Mouse (Mus musculus) hindbrain, postnatal 0 days (tissue): Measurements from ENCODE around the gene Tpp1. TPM values are rescaled to one million over a fixed set of nuclear protein-coding genes. Genes with fewer than 3 reads are reported as not detected.

Experiments used
- ATAC-seq: fragments of 200-750 bp; cut with Nextera tagmentation; 2 replicates; pipeline ENCODE4 v1.8.0; 2017; ENCODE audit warnings: mild to moderate bottlenecking, moderate TSS enrichment, moderate library complexity
- DNase-seq: peaks from one replicate; pipeline ENCODE4 v3.0.0-alpha.2; 2015; ENCODE audit warnings: low spot score
- H3K27ac ChIP-seq: fragments of 300-500 bp; sonication (generic); 2 replicates; pipeline ENCODE4 v1.5.1; 2014; ENCODE audit warnings: mild to moderate bottlenecking
- H3K27me3 ChIP-seq: fragments of 300-500 bp; sonication (generic); 2 replicates; pipeline ENCODE4 v1.6.1; 2014; ENCODE audit warnings: low read length, mixed read lengths; ENCODE audit not compliant: insufficient read depth
- H3K36me3 ChIP-seq: fragments of 300-500 bp; sonication (generic); 2 replicates; pipeline ENCODE4 v1.6.1; 2014; ENCODE audit warnings: low read length, mixed read lengths; ENCODE audit not compliant: insufficient read depth
- H3K4me1 ChIP-seq: fragments of 300-500 bp; sonication (generic); 2 replicates; pipeline ENCODE4 v1.6.1; 2014; ENCODE audit warnings: antibody characterized with exemption, low read length, mixed read lengths; ENCODE audit not compliant: insufficient read depth
- H3K4me2 ChIP-seq: fragments of 300-500 bp; sonication (generic); 2 replicates; pipeline ENCODE4 v1.6.1; 2014; ENCODE audit warnings: low read depth, mild to moderate bottlenecking, low read length, moderate library complexity, mixed read lengths
- H3K4me3 ChIP-seq: fragments of 300-500 bp; sonication (generic); 2 replicates; pipeline ENCODE4 v1.5.1; 2014; ENCODE audit warnings: low read length
- H3K9ac ChIP-seq: fragments of 300-500 bp; sonication (generic); replicated peaks from 2 replicates; pipeline ENCODE4 v1.6.1; 2014; ENCODE audit warnings: mild to moderate bottlenecking, low read length, moderate library complexity, mixed read lengths
- H3K9me3 ChIP-seq: fragments of 300-500 bp; sonication (generic); 2 replicates; pipeline ENCODE4 v1.6.1; 2016; ENCODE audit warnings: low read length, mixed read lengths
- CTCF ChIP-seq: IDR thresholded peaks from 2 replicates; pipeline ENCODE4 v1.5.1; 2016; ENCODE audit warnings: antibody characterized with exemption, control low read depth, low read depth
- WGBS: fragments of 180-500 bp; shearing (Covaris S2); extraction: QIAGEN DNeasy Blood & Tissue Kit; methylation state at CpG from one replicate; pipeline ENCODE4 v1.1.7; 2014; 5-methylcytosine and 5-hydroxymethylcytosine counted together
- polyA plus RNA-seq: library from polyadenylated mRNA; unstranded; fragments of >200 nt; fragmentation: Nextera tagmentation; extraction: Ambion mirVana; gene quantifications from 2 replicates; pipeline ENCODE4 v1.2.1, GENCODE M21; 2015
- total RNA-seq: library from RNA; depleted of rRNA; stranded (reverse); fragments of >200 nt; gene quantifications from 2 replicates; pipeline ENCODE4 v1.2.3, GENCODE M21; 2014

Tpp1 gene
- total and polyA plus RNA-seq, 2 experiments from 2014 or later: 53.7 to 64.6 TPM

GRCm38 (mm10) chr7:105741978-105742377, 10.1 kb downstream of the Tpp1 start:
- 93% methylated on average over 9 of the region's 9 CpGs for WGBS

GRCm38 (mm10) chr7:105740851-105741250, 11.2 kb downstream of the Tpp1 start:
- no peak for ATAC-seq
- Histone ChIP-seq H3K9ac (no peak overlapping the region), H3K9me3 (no peaks in the 10 kb centered on the region), H3K4me2 (no peak overlapping the region), H3K4me1 (0 out of 2 replicates have a peak, but pooled peaks cover 5% of the 10 kb centered on the region), H3K27ac (no peak overlapping the region), H3K27me3 (no peaks in the 10 kb centered on the region), H3K4me3 (no peak overlapping the region), H3K36me3 (peaks cover 22% of the 10 kb centered on the region)
- WGBS: 85% methylated on average over 6 of the region's 6 CpGs
- TF ChIP-seq CTCF: no peak
- DNase-seq: no peak

More at GRCm38 (mm10) chr7:105741978-105742377, 10.1 kb downstream of the Tpp1 start:
- Histone ChIP-seq H3K9ac (no peak overlapping the region), H3K27ac (no peak overlapping the region), H3K4me1 (0 out of 2 replicates have a peak, but pooled peaks cover 5% of the 10 kb centered on the region), H3K27me3 (no peaks in the 10 kb centered on the region), H3K9me3 (no peaks in the 10 kb centered on the region), H3K36me3 (peaks cover 22% of the 10 kb centered on the region), H3K4me3 (no peak overlapping the region), H3K4me2 (no peak overlapping the region)
- no peak for TF ChIP-seq CTCF
- DNase-seq (no peak), ATAC-seq (no peak)

GRCm38 (mm10) chr7:105740089-105740795, 11.8 kb downstream of the Tpp1 start:
- no peak for DNase-seq
- WGBS: 70% methylated on average over 13 of the region's 13 CpGs
- Histone ChIP-seq H3K27me3 (no peaks in the 10 kb centered on the region), H3K27ac (no peak overlapping the region), H3K4me3 (no peak overlapping the region), H3K4me2 (no peak overlapping the region), H3K36me3 (peaks cover 22% of the 10 kb centered on the region), H3K9ac (no peak overlapping the region), H3K9me3 (no peaks in the 10 kb centered on the region), H3K4me1 (0 out of 2 replicates have a peak, but pooled peaks cover 5% of the 10 kb centered on the region)
- ATAC-seq: no peak
- no peak for TF ChIP-seq CTCF

- no peak for TF ChIP-seq CTCF
- 0 out of 2 replicates have a peak, but pooled peaks cover 5% of the 10 kb centered on the region for H3K4me1 ChIP-seq
- no peak overlapping the region for H3K4me2 ChIP-seq
- WGBS: 34% methylated on average over 3 of the region's 3 CpGs
- H3K27ac ChIP-seq: no peak overlapping the region
- H3K9ac ChIP-seq: no peak overlapping the region
- no peak for DNase-seq
- H3K9me3 ChIP-seq: no peaks in the 10 kb centered on the region
- H3K36me3 ChIP-seq: peaks cover 26% of the 10 kb centered on the region
- no peak overlapping the region for H3K4me3 ChIP-seq
- no peak for ATAC-seq
- no peaks in the 10 kb centered on the region for H3K27me3 ChIP-seq
These were observed 13.1 kb downstream of the Tpp1 start for GRCm38 (mm10) chr7:105738948-105739347.

- Histone ChIP-seq H3K4me3 (no peak overlapping the region), H3K4me1 (0 out of 2 replicates have a peak, but pooled peaks cover 5% of the 10 kb centered on the region), H3K9ac (no peak overlapping the region)
These were observed 13.7 kb downstream of the Tpp1 start for GRCm38 (mm10) chr7:105738286-105738685.

GRCm38 (mm10) chr7:105737648-105738047, 14.4 kb downstream of the Tpp1 start:
- TF ChIP-seq CTCF: no peak
- Histone ChIP-seq H3K4me3 (peak overlapping the region; percentile 57), H3K4me1 (0 out of 2 replicates have a peak, but pooled peaks cover 5% of the 10 kb centered on the region), H3K4me2 (peak overlapping the region; percentile 95), H3K27me3 (no peaks in the 10 kb centered on the region), H3K27ac (0 out of 2 replicates have a peak overlapping the region, but pooled peaks have one; percentile 82), H3K36me3 (peaks cover 37% of the 10 kb centered on the region), H3K9me3 (no peaks in the 10 kb centered on the region), H3K9ac (peak overlapping the region; percentile 77; the same call in 1 of the 2 replicates)
- WGBS: 21% methylated on average over 3 of the region's 3 CpGs
- DNase-seq (no peak), ATAC-seq (no peak)

More at GRCm38 (mm10) chr7:105738286-105738685, 13.7 kb downstream of the Tpp1 start:
- ATAC-seq (no peak), DNase-seq (no peak)
- Histone ChIP-seq H3K27ac (no peak overlapping the region), H3K27me3 (no peaks in the 10 kb centered on the region), H3K4me2 (peak overlapping the region; percentile 95), H3K36me3 (peaks cover 31% of the 10 kb centered on the region), H3K9me3 (no peaks in the 10 kb centered on the region)
- WGBS: 83% methylated on average over 2 of the region's 2 CpGs
- TF ChIP-seq CTCF: no peak
